Mouse (Mus musculus) naive thymus-derived CD4-positive, alpha-beta T cell, adult 2 months (primary cell): Measurements from ENCODE around the gene Ssr2.
"Not testable (repeated sequence)": the region's sequence is repeated elsewhere in the genome, so short reads cannot be mapped to it uniquely, and the experiment has no call there.

Experiments used
- DNase-seq: peaks from one replicate; pipeline ENCODE4 v3.0.0-alpha.2; 2011; ENCODE audit warnings: low read depth

Ssr2 gene

GRCm38 (mm10) chr3:88602466-88602865 is 26.8 kb downstream of the Ssr2 start:
- DNase-seq = no peak

GRCm38 (mm10) chr3:88603714-88604161 is 28.1 kb downstream of the Ssr2 start:
- peak; percentile 86 for DNase-seq

- no peak for DNase-seq
These were observed 29.2 kb downstream of the Ssr2 start for GRCm38 (mm10) chr3:88604863-88605262.

GRCm38 (mm10) chr3:88605666-88606065 is 30.0 kb downstream of the Ssr2 start, which contains the start of gene Arhgef2:
Gene Arhgef2 (plus strand): TSS chr3:88605966.
- DNase-seq = not testable (repeated sequence)

GRCm38 (mm10) chr3:88607065-88607757 is 31.5 kb downstream of the Ssr2 start:
- peak; percentile 92 for DNase-seq

GRCm38 (mm10) chr3:88607758-88608138 is 32.1 kb downstream of the Ssr2 start:
- DNase-seq = no peak

GRCm38 (mm10) chr3:88609066-88609465 is 33.4 kb downstream of the Ssr2 start:
- DNase-seq = no peak

GRCm38 (mm10) chr3:88614418-88614817 is 38.7 kb downstream of the Ssr2 start:
- DNase-seq = no peak

- no peak for DNase-seq
These were observed 39.4 kb downstream of the Ssr2 start for GRCm38 (mm10) chr3:88615117-88615516.

- DNase-seq = no peak
These were observed 40.3 kb downstream of the Ssr2 start for GRCm38 (mm10) chr3:88615902-88616391.

GRCm38 (mm10) chr3:88616951-88617500 is 41.4 kb downstream of the Ssr2 start:
- no peak for DNase-seq

- no peak for DNase-seq
These were observed 42.6 kb downstream of the Ssr2 start for GRCm38 (mm10) chr3:88618074-88618871.

- DNase-seq = no peak
These were observed 43.7 kb downstream of the Ssr2 start for GRCm38 (mm10) chr3:88619113-88620097.

- DNase-seq = peak; percentile 38
These were observed 44.7 kb downstream of the Ssr2 start for GRCm38 (mm10) chr3:88620146-88620991.

GRCm38 (mm10) chr3:88620992-88621536 is 45.4 kb downstream of the Ssr2 start:
- peak; percentile 55 for DNase-seq

GRCm38 (mm10) chr3:88621537-88622112 is 45.9 kb downstream of the Ssr2 start:
- no peak for DNase-seq

- peak; percentile 55 for DNase-seq
These were observed 46.7 kb downstream of the Ssr2 start for GRCm38 (mm10) chr3:88622113-88622940.

- DNase-seq = peak; percentile 43
These were observed 47.3 kb downstream of the Ssr2 start for GRCm38 (mm10) chr3:88622941-88623345.
